Mouse (Mus musculus): Measurements from ENCODE around the gene 1700066M21Rik.

DNA sequence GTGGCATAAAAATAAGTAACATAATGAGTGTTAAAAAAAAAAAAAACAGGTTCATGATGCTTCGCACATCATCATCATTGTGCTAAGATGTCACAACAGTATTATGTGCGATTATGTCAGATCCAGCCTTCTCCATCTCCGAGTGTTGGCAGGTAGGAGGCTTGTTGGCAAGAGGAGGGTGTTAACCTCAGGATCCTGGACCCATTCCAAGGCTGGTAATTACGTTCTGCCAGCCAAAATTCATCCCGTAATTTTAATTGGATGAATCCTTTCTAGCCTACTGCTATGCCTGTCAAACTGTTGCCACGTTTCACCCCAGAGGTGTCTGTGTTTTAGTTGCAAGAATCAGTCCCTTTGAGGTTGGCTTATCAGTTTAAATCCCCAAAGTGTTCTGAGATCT is 47.2 kb upstream of the 1700066M21Rik start:
- TF ChIP-seq CTCF (IDR thresholded peaks at IDR 0.05; ENCODE audit: borderline replicate concordance, insufficient read depth, low read depth, low read length) = no peak
- TF ChIP-seq POLR2A (IDR thresholded peaks at IDR 0.05; ENCODE audit: borderline replicate concordance, insufficient read depth, low read length) = no peak

All from cerebellum, adult 2 months (tissue).